Mouse (Mus musculus) embryo, embryonic 10.5 days (tissue): ENCODE data around the gene Slc2a4.
A peak's percentile ranks its signal among the peaks of the same experiment; 100 is the strongest.
"Not testable (repeated sequence)": the region's sequence is repeated elsewhere in the genome, so short reads cannot be mapped to it uniquely, and the experiment has no call there.

Experiments
- DNase-seq: peaks from one replicate; pipeline ENCODE4 v3.0.0-alpha.2; 2015; ENCODE audit warnings: low spot score

Gene Slc2a4

GRCm38 (mm10) chr11:69920266-69921031, 27.5 kb downstream of the Slc2a4 start:
- DNase-seq: peak; percentile 62

- peak; percentile 81 for DNase-seq
These were observed 28.2 kb downstream of the Slc2a4 start for GRCm38 (mm10) chr11:69919661-69920265.

- no peak for DNase-seq
These were observed 28.9 kb downstream of the Slc2a4 start for GRCm38 (mm10) chr11:69919053-69919452.

- DNase-seq: no peak
These were observed 29.9 kb downstream of the Slc2a4 start for GRCm38 (mm10) chr11:69918118-69918517.

- no peak for DNase-seq
These were observed 30.5 kb downstream of the Slc2a4 start for GRCm38 (mm10) chr11:69917379-69917948.

- DNase-seq: not testable (repeated sequence)
These were observed 31.2 kb downstream of the Slc2a4 start for GRCm38 (mm10) chr11:69916652-69917378.

GRCm38 (mm10) chr11:69915667-69916627, 32.0 kb downstream of the Slc2a4 start:
- DNase-seq: no peak

GRCm38 (mm10) chr11:69914917-69915430, 33.0 kb downstream of the Slc2a4 start:
- DNase-seq: no peak

GRCm38 (mm10) chr11:69914372-69914764, 33.6 kb downstream of the Slc2a4 start:
- DNase-seq: peak; percentile 48

GRCm38 (mm10) chr11:69913554-69914371, 34.2 kb downstream of the Slc2a4 start, which contains the start of gene Gps2:
Gps2 (plus strand) TSS chr11:69913888.
- peak; percentile 97 for DNase-seq

- no peak for DNase-seq
These were observed 35.1 kb downstream of the Slc2a4 start for GRCm38 (mm10) chr11:69912716-69913530.

- no peak for DNase-seq
These were observed 36.3 kb downstream of the Slc2a4 start for GRCm38 (mm10) chr11:69911701-69912100.

GRCm38 (mm10) chr11:69910781-69911560, 37.0 kb downstream of the Slc2a4 start:
- DNase-seq: no peak

GRCm38 (mm10) chr11:69910177-69910576, 37.8 kb downstream of the Slc2a4 start:
- no peak for DNase-seq

GRCm38 (mm10) chr11:69909174-69909573, 38.8 kb downstream of the Slc2a4 start:
- no peak for DNase-seq

- DNase-seq: no peak
These were observed 39.3 kb downstream of the Slc2a4 start for GRCm38 (mm10) chr11:69908645-69909044.

- DNase-seq: no peak
These were observed 43.7 kb downstream of the Slc2a4 start for GRCm38 (mm10) chr11:69904311-69904710.

- no peak for DNase-seq
These were observed 45.0 kb downstream of the Slc2a4 start for GRCm38 (mm10) chr11:69902972-69903371.
